Mouse (Mus musculus) heart, postnatal 14 days (tissue): ENCODE data around the gene Nhlh1. TPM values are rescaled to one million over a fixed set of nuclear protein-coding genes. Genes with fewer than 3 reads are reported as not detected.

Experiments
- DNase-seq, 2 experiments: peaks; one replicate each; pipeline ENCODE4 v3.0.0; 2021 to 2022
- intact Hi-C: fragments of 180-260 bp; cut with DNase I; formaldehyde crosslinking; loops from one replicate; pipeline ENCODE4 v1.15.1; 2025
- total RNA-seq, 2 experiments: library from RNA; stranded (reverse); gene quantifications; 2 replicates each; pipeline ENCODE4 v1.2.3; 2021

The Nhlh1 gene
- total RNA-seq, 2 experiments from 2014 or later: not detected

- intact Hi-C loops: no loop called here
- no peak for DNase-seq
Measured at GRCm38 (mm10) chr1:172056251-172056650, 1.1 kb downstream of the Nhlh1 start.

DNA sequence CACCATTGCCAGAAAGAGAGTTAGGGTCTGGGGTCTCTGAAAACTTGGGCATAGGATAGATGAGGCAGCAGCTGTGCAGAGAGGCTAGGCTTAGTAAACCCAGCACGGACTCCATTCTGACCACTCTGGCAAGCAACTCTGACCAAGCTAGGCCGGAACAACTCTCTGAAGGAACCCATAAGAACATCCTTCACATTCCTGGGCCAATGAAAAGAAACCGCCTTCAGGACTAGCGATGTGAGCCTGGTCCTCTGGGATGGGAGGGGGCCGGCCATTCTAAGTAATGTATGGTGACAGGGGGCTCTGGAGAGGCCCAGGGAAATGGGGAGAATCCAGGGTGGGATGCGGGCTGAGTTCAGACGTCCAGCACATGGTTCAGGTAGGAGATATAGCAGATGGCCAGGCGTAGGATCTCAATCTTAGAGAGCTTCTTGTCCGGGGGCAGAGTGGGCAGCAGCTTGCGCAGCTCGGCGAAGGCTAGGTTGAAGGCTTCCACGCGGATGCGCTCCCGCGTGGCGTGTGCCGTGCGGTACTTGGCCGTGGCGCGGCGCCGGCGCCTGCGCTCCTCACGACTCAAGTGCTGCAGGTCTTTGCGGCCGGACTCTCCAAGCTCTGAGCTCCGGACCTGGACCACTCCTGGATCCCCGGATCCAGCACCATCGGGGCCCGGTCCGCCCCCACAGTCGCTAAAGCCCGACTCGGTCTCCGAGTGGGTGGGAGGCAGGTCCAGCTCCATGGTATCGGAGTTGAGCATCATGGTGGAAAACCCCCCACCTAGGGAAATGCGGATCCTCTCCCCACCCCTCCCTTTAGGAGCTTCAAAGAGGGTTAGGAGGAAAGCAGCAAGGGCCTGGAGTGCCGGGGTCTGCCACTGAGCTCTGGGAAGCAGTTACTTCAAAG is 3.6 kb downstream of the Nhlh1 start:
- no peak for DNase-seq

DNA sequence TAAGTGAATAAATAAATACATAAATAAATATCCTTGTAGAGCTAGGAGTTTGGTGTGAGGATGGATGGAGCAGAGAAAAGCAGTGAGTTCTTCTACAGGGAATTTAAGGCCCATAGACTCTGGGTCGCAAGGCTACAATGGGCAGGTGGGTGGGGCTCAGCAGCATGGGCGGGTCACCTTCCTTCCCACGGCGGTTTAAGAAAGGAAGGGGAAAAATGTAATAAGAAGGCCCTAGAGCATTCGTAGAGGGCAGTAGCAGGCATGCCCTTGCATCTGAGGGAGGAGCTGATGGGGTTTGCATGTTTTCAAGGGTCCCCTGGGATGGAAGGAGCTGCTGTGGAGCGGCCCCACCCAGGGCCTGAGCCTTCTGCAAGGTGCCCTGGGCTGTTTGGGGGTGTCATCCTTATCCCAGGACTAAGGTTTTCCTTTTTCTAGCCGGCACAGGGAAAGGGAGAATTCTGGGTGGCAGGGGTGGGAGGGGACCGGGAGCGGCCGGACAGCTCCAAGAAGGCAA is 4.5 kb downstream of the Nhlh1 start:
- intact Hi-C loops: no loop called here
- DNase-seq: no peak

More for the DNA sequence above, 3.6 kb downstream of the Nhlh1 start:
- intact Hi-C loops: no loop called here

- DNase-seq: no peak
- intact Hi-C loops: loop anchor here (5.0 to 10.0 kb wide), 5 partner anchors 33 to 446 kb away; partner anchors contain the start of genes Copa, Ncstn and Pex19
Measured at GRCm38 (mm10) chr1:172049131-172049782, 8.1 kb downstream of the Nhlh1 start.

- DNase-seq: peak in 1 of 2 experiments; percentile 21
- intact Hi-C loops: loop anchor here (5.0 to 10.0 kb wide), 5 partner anchors 34 to 447 kb away; partner anchors contain the start of genes Copa, Ncstn and Pex19
Measured at GRCm38 (mm10) chr1:172048241-172048734, 9.1 kb downstream of the Nhlh1 start.

DNA sequence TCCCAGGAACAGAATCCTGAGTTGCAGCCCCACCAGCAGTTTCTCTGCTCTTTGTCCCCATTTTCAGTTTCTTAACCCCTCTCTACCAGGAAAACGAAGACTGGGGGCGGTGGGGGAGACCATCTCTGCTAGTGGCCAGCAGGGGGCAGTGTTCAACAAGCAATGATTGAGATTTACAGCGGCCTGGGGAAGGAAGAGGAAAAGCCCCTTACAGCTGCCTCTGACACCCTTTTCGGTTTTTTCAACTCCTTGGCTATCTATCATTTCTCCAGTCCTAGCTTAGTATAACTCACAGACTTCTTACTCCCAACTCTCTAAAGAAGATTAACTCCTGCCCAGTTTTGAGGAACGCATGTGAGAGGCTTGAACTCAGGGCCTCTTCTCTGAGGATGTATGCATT is 10.4 kb downstream of the Nhlh1 start:
- intact Hi-C loops: loop anchor here (2.0 to 10.0 kb wide), 6 partner anchors 35 to 448 kb away; partner anchors contain the start of genes Copa, Ncstn and Pex19
- DNase-seq: peak; percentile 71 to 85

DNA sequence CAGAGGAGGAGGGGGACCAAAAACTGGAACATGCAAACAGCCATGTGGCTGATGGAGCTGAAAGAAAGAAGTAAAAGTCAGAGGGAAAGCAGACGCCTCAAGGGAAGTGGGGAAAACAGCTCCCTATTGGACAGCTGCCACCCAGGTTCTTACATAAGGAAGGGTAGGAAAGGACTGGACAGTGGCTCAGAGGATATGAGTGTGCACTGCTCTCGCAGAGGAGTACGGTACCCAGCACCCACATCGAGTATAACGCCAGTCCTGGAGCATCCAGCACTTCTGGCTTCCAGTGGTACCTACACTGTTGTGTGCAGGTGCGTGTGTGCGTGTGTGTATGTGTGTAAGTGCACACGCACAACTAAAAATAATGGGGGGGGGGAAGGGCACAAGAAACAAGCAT is 11.0 kb downstream of the Nhlh1 start:
- intact Hi-C loops: loop anchor here (2.0 to 10.0 kb wide), 6 partner anchors 36 to 448 kb away; partner anchors contain the start of genes Copa, Ncstn and Pex19
- DNase-seq: no peak

DNA sequence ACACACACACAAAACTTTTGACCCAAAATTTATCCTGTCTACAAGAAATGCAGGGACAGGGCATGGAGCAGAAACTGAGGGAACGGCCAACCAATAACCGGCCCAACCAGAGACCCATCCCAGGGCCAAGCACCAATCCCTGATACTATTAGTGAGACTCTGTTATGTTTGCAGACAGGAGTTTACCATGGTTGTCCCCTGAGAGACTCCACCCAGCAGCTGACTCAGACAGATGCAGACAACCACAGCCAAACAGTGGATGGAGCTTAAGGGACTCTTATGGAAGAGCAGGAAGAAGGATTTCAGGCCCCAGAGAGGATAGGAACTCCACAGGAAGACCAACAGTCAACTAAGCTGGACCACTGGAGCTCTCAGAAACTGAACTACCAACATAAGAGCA is 27.5 kb downstream of the Nhlh1 start:
- intact Hi-C loops: no loop called here
- no peak for DNase-seq

GRCm38 (mm10) chr1:172028394-172029275 is 28.7 kb downstream of the Nhlh1 start, which contains the start of gene Vangl2:
Gene Vangl2, minus strand, starts transcription at chr1:172028444.
- intact Hi-C loops: no loop called here
- no peak for DNase-seq

- intact Hi-C loops: no loop called here
- no peak for DNase-seq
Measured at GRCm38 (mm10) chr1:172027809-172028102, 29.6 kb downstream of the Nhlh1 start.

- intact Hi-C loops: no loop called here
- peak; percentile 96 for DNase-seq
Measured at GRCm38 (mm10) chr1:172027010-172027808, 30.2 kb downstream of the Nhlh1 start.

DNA sequence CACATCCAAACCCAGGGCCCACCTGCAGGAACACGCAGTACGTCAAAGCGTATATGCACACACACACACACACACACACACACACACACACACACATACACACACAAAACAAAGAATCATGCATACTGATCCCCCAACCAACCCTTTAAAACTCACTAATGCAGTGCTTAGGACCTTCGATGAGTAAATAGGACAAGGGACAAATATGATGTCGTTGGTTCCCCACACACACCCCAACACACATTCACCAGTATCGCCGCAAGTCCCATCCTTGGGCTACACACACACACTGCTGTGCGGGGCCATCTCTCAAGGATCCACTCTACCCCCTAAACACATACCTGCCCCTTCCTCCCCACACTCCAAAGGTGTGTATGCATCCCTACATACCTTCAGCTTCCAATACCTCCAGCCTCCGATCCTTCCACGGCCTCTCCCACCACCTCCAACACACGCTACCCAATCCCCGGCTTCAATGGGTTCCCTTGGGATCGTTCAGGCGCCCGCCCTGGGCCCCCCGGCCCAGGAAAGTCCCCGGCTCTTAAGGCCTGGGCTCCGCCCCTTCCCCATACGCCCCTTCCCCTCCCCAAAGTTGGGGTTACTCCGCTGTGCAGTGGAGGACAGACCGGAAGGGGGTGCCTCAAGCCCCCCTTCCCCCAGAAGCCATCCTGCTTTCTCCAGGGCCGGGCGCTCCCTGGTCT is 31.0 kb downstream of the Nhlh1 start:
- intact Hi-C loops: no loop called here
- peak in 1 of 2 experiments; percentile 32 for DNase-seq

DNA sequence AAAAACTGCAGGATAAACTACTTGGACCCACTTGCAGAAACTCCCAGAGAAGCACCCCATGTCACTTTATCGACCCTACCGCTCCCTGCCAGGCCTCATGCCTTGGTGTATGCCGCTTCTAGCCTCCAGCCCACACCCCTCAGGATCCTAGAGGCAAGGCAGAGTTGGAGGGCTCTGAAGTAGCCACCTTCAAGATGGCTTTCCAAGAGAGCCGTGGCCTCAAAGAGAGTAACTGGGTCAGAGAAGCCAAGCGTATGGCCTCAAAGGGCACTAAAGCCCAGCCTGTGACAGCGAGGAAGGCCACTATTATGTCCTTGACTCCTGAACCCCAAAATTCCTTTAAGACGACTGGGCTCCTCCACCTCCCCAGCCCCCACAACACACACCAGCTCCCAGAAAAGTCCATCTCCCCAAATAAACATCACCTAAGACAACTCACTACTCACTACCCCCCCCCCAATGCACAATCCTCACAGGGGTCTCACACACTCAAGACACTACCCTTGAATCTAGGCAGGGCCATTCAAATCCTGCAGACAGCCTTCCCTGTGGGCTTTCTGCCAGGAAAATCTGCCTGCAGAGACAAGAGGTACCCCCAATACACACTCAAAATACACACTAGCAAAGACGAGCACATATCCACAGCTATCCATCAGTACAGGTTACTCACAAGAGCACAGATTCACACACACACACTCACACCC is 32.0 kb downstream of the Nhlh1 start:
- intact Hi-C loops: no loop called here
- DNase-seq: no peak

DNA sequence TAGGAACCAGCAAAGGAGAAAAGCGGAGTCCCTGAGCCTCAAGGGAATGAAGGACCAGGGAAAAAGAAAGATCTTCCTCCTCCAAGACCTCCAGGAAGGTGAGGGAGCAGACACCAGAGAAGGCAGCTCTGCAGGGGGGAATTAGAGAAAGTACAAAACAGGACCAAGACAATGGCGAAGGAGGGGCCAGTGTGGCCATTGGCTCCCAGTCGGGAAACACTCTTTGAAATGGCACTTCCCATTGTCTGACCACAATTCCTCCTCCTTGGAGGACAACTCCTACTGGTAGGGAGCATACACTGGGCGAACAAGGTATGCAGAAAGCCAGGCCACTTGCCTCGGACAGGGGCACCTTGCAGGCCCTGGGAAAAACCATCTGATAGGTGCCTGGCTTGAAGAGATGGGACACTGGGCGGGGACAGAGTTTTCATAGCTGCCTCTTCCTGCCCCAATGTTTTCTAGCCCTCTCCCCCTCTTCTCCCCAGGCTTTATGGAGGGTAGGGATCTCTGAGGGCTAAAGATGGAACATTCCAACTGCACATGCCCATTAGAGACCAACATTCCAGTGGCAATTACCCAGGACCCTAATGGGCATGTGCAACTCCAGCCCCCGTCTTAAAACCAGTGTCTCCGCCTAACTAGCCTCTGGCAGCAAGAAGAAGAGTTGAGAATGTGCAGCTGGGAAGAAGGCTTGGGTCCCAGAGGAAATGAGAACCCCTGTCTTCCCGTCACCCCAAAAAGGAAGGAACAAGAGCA is 33.1 kb downstream of the Nhlh1 start:
- DNase-seq: no peak
- intact Hi-C loops: no loop called here

GRCm38 (mm10) chr1:172019863-172020521 is 37.4 kb downstream of the Nhlh1 start:
- no peak for DNase-seq
- intact Hi-C loops: no loop called here

- DNase-seq: no peak
- intact Hi-C loops: no loop called here
Measured at GRCm38 (mm10) chr1:172019339-172019738, 38.0 kb downstream of the Nhlh1 start.
